Mouse (Mus musculus) liver, postnatal 0 days (tissue): ENCODE measurements at regions not wholly inside any gene's neighbourhood (a gene's known extent, or its start where the extent isn't known, plus 50 kb on each side); places are given as distances from the start of the nearest gene placed in this dataset.
A peak's percentile ranks its signal among the peaks of the same experiment; 100 is the strongest.

Source experiments
- ATAC-seq: fragments of 200-750 bp; cut with Nextera tagmentation; 2 replicates; pipeline ENCODE4 v1.8.0; 2017; ENCODE audit warnings: mild to moderate bottlenecking, moderate library complexity
- DNase-seq: peaks from one replicate; pipeline ENCODE4 v3.0.0-alpha.2; 2016
- H3K27ac ChIP-seq: fragments of 300-500 bp; sonication (generic); 2 replicates; pipeline ENCODE4 v1.5.1; 2014; ENCODE audit warnings: antibody characterized with exemption, moderate library complexity, mild to moderate bottlenecking, low read depth
- H3K27me3 ChIP-seq: fragments of 300-500 bp; sonication (generic); 2 replicates; pipeline ENCODE4 v1.6.1; 2014; ENCODE audit warnings: low read length, control low read depth, mixed read lengths; ENCODE audit not compliant: insufficient read depth
- H3K36me3 ChIP-seq: fragments of 300-500 bp; sonication (generic); replicated peaks from 2 replicates; pipeline ENCODE4 v1.6.1; 2014; ENCODE audit warnings: mild to moderate bottlenecking, control low read depth, low read length, moderate library complexity, mixed read lengths; ENCODE audit not compliant: insufficient read depth
- H3K4me1 ChIP-seq: fragments of 300-500 bp; sonication (generic); 2 replicates; pipeline ENCODE4 v1.6.1; 2014; ENCODE audit warnings: antibody characterized with exemption, mild to moderate bottlenecking, control low read depth; ENCODE audit not compliant: insufficient read depth
- H3K4me2 ChIP-seq: fragments of 300-500 bp; sonication (generic); 2 replicates; pipeline ENCODE4 v1.6.1; 2014; ENCODE audit warnings: low read depth, mild to moderate bottlenecking, low read length, moderate library complexity, mixed read lengths
- H3K4me3 ChIP-seq: fragments of 300-500 bp; sonication (generic); 2 replicates; pipeline ENCODE4 v1.5.1; 2014; ENCODE audit warnings: low read depth, low read length
- H3K9ac ChIP-seq: fragments of 300-500 bp; sonication (generic); replicated peaks from 2 replicates; pipeline ENCODE4 v1.6.1; 2014; ENCODE audit warnings: mild to moderate bottlenecking, moderate library complexity
- H3K9me3 ChIP-seq: fragments of 300-500 bp; sonication (generic); 2 replicates; pipeline ENCODE4 v1.6.1; 2016; ENCODE audit warnings: mild to moderate bottlenecking, control low read depth, low read length, mixed read lengths
- CTCF ChIP-seq: sonication (generic); IDR thresholded peaks from 2 replicates; pipeline ENCODE4 v1.5.1; 2016; ENCODE audit warnings: antibody characterized with exemption, low read depth
- EP300 ChIP-seq: IDR thresholded peaks from 2 replicates; pipeline ENCODE4 v1.6.1; 2016; ENCODE audit warnings: antibody characterized with exemption, low read depth, mild to moderate bottlenecking
- WGBS: fragments of 180-500 bp; shearing (Covaris S2); extraction: QIAGEN DNeasy Blood & Tissue Kit; methylation state at CpG from one replicate; pipeline ENCODE4 v1.1.7; 2014; ENCODE audit not compliant: insufficient replicate concordance; 5-methylcytosine and 5-hydroxymethylcytosine counted together

DNA sequence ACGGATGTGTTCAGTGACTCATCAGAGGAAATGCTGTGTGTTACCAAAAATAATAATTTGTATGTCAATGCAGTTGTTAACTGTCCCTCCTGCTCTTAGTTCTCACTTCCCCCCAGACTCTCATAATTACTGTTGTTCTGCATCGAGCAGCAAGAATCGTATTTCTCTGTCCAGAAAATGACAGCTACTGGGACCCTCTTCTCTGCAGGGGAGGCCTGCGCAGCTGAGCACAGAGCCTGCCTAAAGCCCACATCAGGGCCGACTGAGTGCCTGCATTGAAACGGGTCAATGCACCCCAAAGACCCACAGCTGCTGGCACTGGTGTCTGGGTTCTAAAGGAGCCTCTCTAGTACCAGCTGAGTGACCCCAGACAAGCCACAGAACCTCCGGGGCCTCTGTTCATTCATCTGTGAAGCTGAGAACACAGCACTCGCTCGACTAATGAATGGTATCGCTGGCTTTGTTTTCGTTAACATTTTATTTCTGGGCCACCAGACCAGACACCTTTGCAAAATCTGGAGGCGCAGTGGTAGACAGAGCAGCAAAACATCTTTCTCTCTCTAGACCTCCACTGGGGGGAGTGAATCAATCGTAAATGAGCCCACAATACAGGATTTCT, 163.2 kb downstream of the Clic5 start:
- 60% methylated on average over 13 of the region's 13 CpGs for WGBS
- H3K27ac ChIP-seq, result no peak overlapping the region
- DNase-seq (peak; percentile 45), ATAC-seq (peak; percentile 40)
- no peaks in the 10 kb centered on the region for H3K9me3 ChIP-seq
- TF ChIP-seq EP300 (no peak), CTCF (no peak)
- peaks cover 3% of the 10 kb centered on the region; the same call in 1 of the 2 replicates for H3K4me1 ChIP-seq
- H3K9ac ChIP-seq, result no peak overlapping the region
- H3K4me2 ChIP-seq, result no peak overlapping the region
- no peaks in the 10 kb centered on the region for H3K27me3 ChIP-seq
- H3K4me3 ChIP-seq, result no peak overlapping the region
- no peaks in the 10 kb centered on the region for H3K36me3 ChIP-seq

DNA sequence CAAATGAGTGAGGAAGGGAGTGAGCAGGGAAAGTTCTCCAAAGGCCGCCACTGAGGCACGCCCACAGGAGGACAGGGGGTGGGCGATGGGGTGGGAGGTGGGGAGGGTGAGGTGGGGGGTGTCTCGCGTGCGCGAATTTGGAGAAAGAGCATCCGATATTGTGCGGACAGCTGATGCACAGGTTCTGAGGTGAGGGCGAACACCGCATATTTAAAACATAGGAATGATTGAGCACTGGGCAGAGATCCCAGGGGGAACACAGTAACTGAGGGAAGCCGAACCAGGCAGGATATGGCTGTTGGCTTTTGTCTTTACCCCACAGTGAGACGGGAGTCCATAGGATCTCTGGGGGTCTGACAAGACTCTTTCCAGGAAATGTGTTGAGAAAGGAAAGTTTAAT, 163.8 kb downstream of the Clic5 start:
- Histone ChIP-seq H3K4me3 (no peak overlapping the region), H3K27ac (no peak overlapping the region), H3K27me3 (no peaks in the 10 kb centered on the region), H3K9ac (no peak overlapping the region), H3K9me3 (no peaks in the 10 kb centered on the region), H3K36me3 (no peaks in the 10 kb centered on the region), H3K4me1 (peaks cover 3% of the 10 kb centered on the region; the same call in 1 of the 2 replicates), H3K4me2 (no peak overlapping the region)
- ATAC-seq (no peak), DNase-seq (no peak)
- no peak for TF ChIP-seq CTCF
- TF ChIP-seq EP300, result no peak
- 79% methylated on average over 13 of the region's 13 CpGs for WGBS

DNA sequence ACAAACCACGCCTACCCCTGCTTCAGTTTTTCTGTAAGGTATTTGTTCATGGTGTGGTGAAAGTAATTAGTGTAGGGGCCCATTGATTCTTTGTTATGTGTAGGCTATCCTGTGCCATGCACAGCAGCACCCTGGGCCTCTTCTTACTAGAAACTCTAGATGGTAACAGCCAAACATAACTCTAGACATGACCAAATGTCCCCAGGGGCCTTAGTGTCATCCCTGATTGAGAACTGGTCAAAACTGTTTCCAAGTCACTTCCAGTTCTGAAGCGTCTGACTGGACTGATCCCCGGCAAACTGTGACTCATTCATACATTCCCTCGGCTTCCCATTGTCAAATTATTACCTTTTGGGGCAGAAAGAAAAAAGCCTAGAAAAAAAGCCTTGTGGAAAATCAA, 174.7 kb downstream of the Clic5 start:
- Histone ChIP-seq H3K36me3 (no peaks in the 10 kb centered on the region), H3K9ac (no peak overlapping the region), H3K9me3 (no peaks in the 10 kb centered on the region), H3K27ac (no peak overlapping the region), H3K4me3 (no peak overlapping the region), H3K27me3 (no peaks in the 10 kb centered on the region), H3K4me1 (no peaks in the 10 kb centered on the region), H3K4me2 (no peak overlapping the region)
- TF ChIP-seq CTCF (no peak), EP300 (no peak)
- DNase-seq (no peak), ATAC-seq (no peak)
- WGBS, result 78% methylated on average over 4 of the region's 4 CpGs

DNA sequence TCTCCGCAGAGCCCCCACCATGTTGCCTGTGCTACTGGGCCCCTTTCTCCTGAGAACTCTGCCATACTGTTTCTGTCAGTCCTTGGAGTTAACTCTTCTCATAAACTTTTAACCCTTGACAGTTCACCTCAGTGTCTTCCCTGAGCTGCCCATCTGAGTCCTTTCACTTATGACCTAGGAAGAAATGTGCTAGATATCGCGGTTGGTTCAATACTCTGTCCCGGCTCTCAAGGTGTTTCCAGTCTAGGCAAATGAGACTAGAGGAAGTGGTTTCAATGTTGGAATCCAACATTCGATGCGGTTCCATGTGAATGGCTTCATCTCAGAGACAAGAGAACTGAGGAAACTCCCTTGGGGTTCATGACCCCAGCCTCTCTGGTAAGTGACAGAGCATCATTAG, 176.1 kb downstream of the Clic5 start:
- H3K36me3 ChIP-seq, result no peaks in the 10 kb centered on the region
- no peaks in the 10 kb centered on the region for H3K27me3 ChIP-seq
- H3K4me2 ChIP-seq, result no peak overlapping the region
- H3K27ac ChIP-seq, result no peak overlapping the region
- DNase-seq, result no peak
- TF ChIP-seq EP300 (no peak), CTCF (no peak)
- 80% methylated on average over 6 of the region's 6 CpGs for WGBS
- H3K9ac ChIP-seq, result no peak overlapping the region
- H3K9me3 ChIP-seq, result no peaks in the 10 kb centered on the region
- H3K4me1 ChIP-seq, result no peaks in the 10 kb centered on the region
- H3K4me3 ChIP-seq, result no peak overlapping the region
- ATAC-seq, result no peak

DNA sequence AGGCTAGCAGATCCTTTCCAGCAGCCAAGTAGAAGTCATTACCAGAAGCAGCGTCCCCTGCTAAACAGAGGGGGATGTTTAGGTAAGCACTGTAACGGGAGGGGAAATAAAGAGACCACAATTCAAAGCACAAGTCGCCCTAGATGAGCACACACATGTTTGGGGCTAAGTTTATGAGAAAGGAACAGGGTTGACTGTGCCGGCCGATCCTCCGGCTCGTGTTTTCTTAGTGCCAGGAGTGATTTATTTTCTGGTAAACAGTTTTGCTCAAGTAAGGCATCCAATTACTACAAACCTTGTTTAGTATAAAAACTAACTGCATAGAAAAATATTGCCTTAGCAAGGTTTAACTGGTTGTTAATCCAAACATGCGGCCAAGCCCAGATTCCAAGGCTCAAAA, 178.1 kb downstream of the Clic5 start:
- no peak overlapping the region for H3K9ac ChIP-seq
- DNase-seq, result no peak
- H3K27ac ChIP-seq, result no peak overlapping the region
- H3K4me3 ChIP-seq, result no peak overlapping the region
- no peaks in the 10 kb centered on the region for H3K27me3 ChIP-seq
- H3K4me1 ChIP-seq, result no peaks in the 10 kb centered on the region
- no peak overlapping the region for H3K4me2 ChIP-seq
- no peaks in the 10 kb centered on the region for H3K9me3 ChIP-seq
- 69% methylated on average over 8 of the region's 8 CpGs for WGBS
- H3K36me3 ChIP-seq, result no peaks in the 10 kb centered on the region
- no peak for TF ChIP-seq CTCF
- TF ChIP-seq EP300, result no peak
- no peak for ATAC-seq

DNA sequence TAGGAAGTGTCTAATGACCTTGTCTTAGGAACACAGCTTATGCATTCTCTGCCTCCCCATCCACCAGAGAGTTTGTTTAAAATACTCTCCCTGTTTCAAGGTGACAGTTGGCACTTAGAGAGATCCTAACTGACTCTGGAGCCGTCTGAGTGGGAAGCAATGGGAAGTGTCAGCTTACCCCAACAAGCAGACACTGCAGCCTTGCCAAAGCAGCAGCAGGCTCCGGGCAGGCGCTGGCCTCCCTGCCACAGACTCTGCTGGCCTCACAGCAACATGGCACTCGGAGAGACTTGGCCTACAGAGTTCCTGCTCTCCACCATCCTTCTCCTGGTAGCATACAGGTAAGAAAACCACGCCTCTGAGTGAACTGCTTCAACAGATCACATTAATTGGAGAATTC, 179.2 kb downstream of the Clic5 start:
- Histone ChIP-seq H3K9me3 (no peaks in the 10 kb centered on the region), H3K27ac (no peak overlapping the region), H3K27me3 (no peaks in the 10 kb centered on the region), H3K4me1 (no peaks in the 10 kb centered on the region), H3K36me3 (no peaks in the 10 kb centered on the region), H3K9ac (no peak overlapping the region), H3K4me3 (no peak overlapping the region), H3K4me2 (no peak overlapping the region)
- ATAC-seq (no peak), DNase-seq (no peak)
- WGBS, result 62% methylated on average over 5 of the region's 5 CpGs
- TF ChIP-seq CTCF, result no peak
- no peak for TF ChIP-seq EP300
